24 mouse cellular contexts compared by ENCODE assay signal in genomic region chr8:94456071-94456470, GRCm38 (mm10). TPM values are rescaled to one million over a fixed set of nuclear protein-coding genes. Genes with fewer than 3 reads are reported as not detected.
DNase-seq lines count a peak whose midpoint lies in the region; ATAC-seq and TF ChIP-seq lines count a peak whose summit lies in the region.
"Had no signal": no experiment of that assay in that cellular context is flagged by ENCODE, and none has a peak within 500 bp of the region (broad histone marks: within the 10 kb centered on the region; RNA-seq: fewer than 3 reads in every experiment).

No protein-coding gene starts in this region.

- 68% methylated on average over 5 of the region's 5 CpGs for WGBS in liver, postnatal 0 days (ENCODE audit: insufficient replicate concordance)
- WGBS in liver, embryonic 11.5 days: 73% methylated on average over 5 of the region's 5 CpGs

- no peak overlapping the region for H3K9ac ChIP-seq in liver, postnatal 0 days (replicated peaks)
- no peak overlapping the region for H3K9ac ChIP-seq in liver, embryonic 11.5 days (ENCODE audit: low read depth, low read length)
- H3K9ac ChIP-seq: embryonic facial prominence, embryonic 12.5 days; forebrain, embryonic 12.5 days had no signal

- H3K27ac ChIP-seq in liver, postnatal 0 days (ENCODE audit: low read depth): peak overlapping the region; percentile 51; the same call in 1 of the 2 replicates
- H3K27ac ChIP-seq in liver, embryonic 11.5 days (ENCODE audit: low read depth, low read length): no peak overlapping the region
- peak overlapping the region; percentile 2; the same call in 1 of the 2 replicates for H3K27ac ChIP-seq in embryonic fibroblast, embryonic 13.5 days (ENCODE audit: insufficient read depth, low read length)
- H3K27ac ChIP-seq: embryonic facial prominence, embryonic 10.5 days; embryonic facial prominence, embryonic 12.5 days; forebrain, embryonic 10.5 days; forebrain, embryonic 12.5 days had no signal

- no peak for ATAC-seq in liver, postnatal 0 days
- ATAC-seq in liver, embryonic 11.5 days (replicated peaks; ENCODE audit: low FRiP score): no peak
- ATAC-seq: activated CD4-positive, CD25-positive, alpha-beta regulatory T cell, adult 4 months; forebrain, embryonic 14.5 days; forebrain, embryonic 16.5 days; Patski had no signal

- peak; percentile 52 for DNase-seq in heart, adult 11 months
- no peak for DNase-seq in heart, postnatal 36 days
- no peak for DNase-seq in liver, postnatal 0 days
- DNase-seq in liver, embryonic 11.5 days (ENCODE audit: low spot score): no peak
- no peak for DNase-seq in urinary bladder, postnatal 10 days (ENCODE audit: low spot score)
- DNase-seq: adrenal gland, adult 8-10 months; adrenal gland, postnatal 14 days; adrenal gland, postnatal 36 days; cerebellum, adult 11-12 months; cerebellum, adult 2 months; cerebellum, adult 9-10 months; cerebellum, postnatal 10 days; cerebellum, postnatal 25 days had no signal

- H3K36me3 ChIP-seq in liver, postnatal 0 days (replicated peaks; ENCODE audit: insufficient read depth, low read length): no peaks in the 10 kb centered on the region
- no peaks in the 10 kb centered on the region for H3K36me3 ChIP-seq in liver, embryonic 11.5 days (ENCODE audit: control insufficient read depth, insufficient read depth, low read length)
- H3K36me3 ChIP-seq: embryonic facial prominence, embryonic 10.5 days; embryonic facial prominence, embryonic 12.5 days; forebrain, embryonic 10.5 days; forebrain, embryonic 12.5 days had no signal

- no peaks in the 10 kb centered on the region for H3K9me3 ChIP-seq in liver, postnatal 0 days (ENCODE audit: low read length)
- no peaks in the 10 kb centered on the region for H3K9me3 ChIP-seq in liver, embryonic 11.5 days (ENCODE audit: control insufficient read depth, low read length)
- H3K9me3 ChIP-seq: embryonic facial prominence, embryonic 10.5 days; embryonic facial prominence, embryonic 12.5 days; forebrain, embryonic 10.5 days; forebrain, embryonic 12.5 days had no signal

- no peak for TF ChIP-seq POLR2A in embryonic fibroblast, embryonic 13.5 days (IDR thresholded peaks at IDR 0.05; ENCODE audit: low read depth, low read length)

- H3K4me3 ChIP-seq in liver, postnatal 0 days (ENCODE audit: low read depth, low read length): no peak overlapping the region
- H3K4me3 ChIP-seq in liver, embryonic 11.5 days (ENCODE audit: low read depth, low read length): no peak overlapping the region
- H3K4me3 ChIP-seq in embryonic fibroblast, embryonic 13.5 days (ENCODE audit: insufficient read depth, low read length): no peak overlapping the region
- H3K4me3 ChIP-seq: embryonic facial prominence, embryonic 10.5 days; embryonic facial prominence, embryonic 12.5 days; erythroblast, embryonic 14.5 days; forebrain, embryonic 10.5 days; forebrain, embryonic 12.5 days had no signal

- TF ChIP-seq CTCF in liver, postnatal 0 days (IDR thresholded peaks at IDR 0.05; ENCODE audit: low read depth): no peak
- no peak for TF ChIP-seq CTCF in embryonic fibroblast, embryonic 13.5 days (IDR thresholded peaks at IDR 0.05; ENCODE audit: borderline replicate concordance, insufficient read depth, low read length)

- no peak overlapping the region for H3K4me2 ChIP-seq in liver, postnatal 0 days (ENCODE audit: low read depth, low read length)
- H3K4me2 ChIP-seq in liver, embryonic 11.5 days: no peak overlapping the region
- H3K4me2 ChIP-seq: embryonic facial prominence, embryonic 12.5 days; forebrain, embryonic 12.5 days had no signal

- H3K4me1 ChIP-seq in liver, postnatal 0 days (ENCODE audit: insufficient read depth): peaks cover 13% of the 10 kb centered on the region
- no peaks in the 10 kb centered on the region for H3K4me1 ChIP-seq in liver, embryonic 11.5 days (replicated peaks; ENCODE audit: control insufficient read depth, insufficient read depth, low read length)
- H3K4me1 ChIP-seq in embryonic fibroblast, embryonic 13.5 days (ENCODE audit: control insufficient read depth, insufficient read depth, low read length): peaks cover 3% of the 10 kb centered on the region; the same call in 1 of the 2 replicates
- H3K4me1 ChIP-seq: embryonic facial prominence, embryonic 10.5 days; embryonic facial prominence, embryonic 12.5 days; forebrain, embryonic 10.5 days; forebrain, embryonic 12.5 days had no signal

- intact Hi-C loops in heart, postnatal 36 days (cut with DNase I): no loop called here

- TF ChIP-seq EP300 in liver, postnatal 0 days (IDR thresholded peaks at IDR 0.05; ENCODE audit: low read depth): no peak

- H3K27me3 ChIP-seq in liver, postnatal 0 days (ENCODE audit: insufficient read depth, low read length): no peaks in the 10 kb centered on the region
- no peaks in the 10 kb centered on the region for H3K27me3 ChIP-seq in liver, embryonic 11.5 days (replicated peaks; ENCODE audit: control insufficient read depth, insufficient read depth, low read length)
- H3K27me3 ChIP-seq: embryonic facial prominence, embryonic 12.5 days; forebrain, embryonic 12.5 days; Patski had no signal

RNA-seq across cellular contexts. Expression of gene Nlrc5, which starts 21.9 kb away (rescaled TPM):
- total RNA-seq in heart, postnatal 36 days (2021): 1 to 10 TPM; 1.2 to 2.0 TPM
- polyA plus RNA-seq in liver, postnatal 0 days (2015; fragmentation: Nextera tagmentation; extraction: Ambion mirVana): 0.82 and 1.3 TPM in 2 replicates
- not detected in 2 replicates for polyA plus RNA-seq in liver, embryonic 11.5 days (2014; fragmentation: Nextera tagmentation; extraction: Ambion mirVana)
- polyA plus RNA-seq in embryonic fibroblast, embryonic 13.5 days (2011; ENCODE audit: insufficient read length, low read depth, missing spikeins): 4.5 and 6.2 TPM in 2 replicates
- total RNA-seq: MEL had no signal
- polyA plus RNA-seq: embryonic facial prominence, embryonic 10.5 days had no signal
